Mouse (Mus musculus) CH12.LX (cell line): ENCODE measurements around the gene Hist1h2bg. TPM values are rescaled to one million over a fixed set of nuclear protein-coding genes. Genes with fewer than 3 reads are reported as not detected.

Experiments
- DNase-seq: peaks from one replicate; pipeline ENCODE4 v3.0.0-alpha.2; 2013; ENCODE audit errors: extremely low read depth
- H3K27ac ChIP-seq: 2 replicates; pipeline ENCODE4 v1.5.1; 2012; ENCODE audit warnings: low read depth, mild to moderate bottlenecking, control low read depth, moderate library complexity; ENCODE audit not compliant: insufficient read depth
- H3K27me3 ChIP-seq: replicated peaks from 2 replicates; pipeline ENCODE3; 2012; ENCODE audit warnings: inconsistent platforms
- H3K36me3 ChIP-seq, 2 experiments: replicated peaks in 1 of 2; 2 replicates each; pipeline versions ENCODE3 to v1.6.1; 2012; ENCODE audit warnings: inconsistent platforms in 1 of 2, low read length in 1 of 2, mild to moderate bottlenecking in 1 of 2, mixed read lengths in 1 of 2, moderate library complexity in 1 of 2; ENCODE audit not compliant: control insufficient read depth in 1 of 2, insufficient read depth in 1 of 2
- H3K4me1 ChIP-seq, 2 experiments: 2 replicates each; pipeline ENCODE4 v1.6.1; 2012; ENCODE audit warnings: inconsistent platforms in 1 of 2, moderate library complexity in 1 of 2; ENCODE audit not compliant: insufficient read depth in 2 of 2, control insufficient read depth in 1 of 2
- H3K4me2 ChIP-seq: 2 replicates; pipeline ENCODE4 v1.6.1; 2012; ENCODE audit warnings: low read depth, mild to moderate bottlenecking, control low read depth; ENCODE audit not compliant: poor library complexity, insufficient read depth, severe bottlenecking
- H3K4me3 ChIP-seq, 3 experiments: fragments of 150-350 bp in 1 of 3; sonication (generic) in 1 of 3; replicated peaks in 1 of 3; 2 replicates each; pipeline versions ENCODE3 to v1.5.1; 2011 to 2012; ENCODE audit warnings: low read depth in 2 of 3, low read length in 2 of 3, mild to moderate bottlenecking in 2 of 3, moderate library complexity in 2 of 3, control low read depth in 1 of 3, improper control_type of control experiment in 1 of 3, inconsistent platforms in 1 of 3, mixed read lengths in 1 of 3; ENCODE audit not compliant: poor library complexity in 1 of 3
- H3K79me2 ChIP-seq: replicated peaks from 2 replicates; pipeline ENCODE4 v1.6.1; 2012; ENCODE audit warnings: mild to moderate bottlenecking, moderate library complexity; ENCODE audit not compliant: control insufficient read depth, poor library complexity, insufficient read depth, severe bottlenecking; ENCODE audit errors: extremely low read depth
- H3K9ac ChIP-seq: 2 replicates; pipeline ENCODE4 v1.6.1; 2012; ENCODE audit warnings: low read depth, mild to moderate bottlenecking, control low read depth, moderate library complexity; ENCODE audit not compliant: insufficient read depth
- H3K9me3 ChIP-seq: replicated peaks from 2 replicates; pipeline ENCODE3; 2012; ENCODE audit warnings: low read length, inconsistent platforms, mixed read lengths
- BHLHE40 ChIP-seq: IDR thresholded peaks from 2 replicates; pipeline ENCODE4 v1.6.1; 2011; ENCODE audit warnings: mild to moderate bottlenecking, low read depth, low read length, improper control_type of control experiment
- CHD1 ChIP-seq: IDR thresholded peaks from 2 replicates; pipeline ENCODE4 v1.6.1; 2012; ENCODE audit warnings: low read depth, low read length, improper control_type of control experiment, inconsistent platforms
- CHD2 ChIP-seq: IDR thresholded peaks from 2 replicates; pipeline ENCODE4 v1.6.1; 2011; ENCODE audit warnings: low read length, improper control_type of control experiment
- ELF1 ChIP-seq: IDR thresholded peaks from 2 replicates; pipeline ENCODE4 v1.6.1; 2014; ENCODE audit warnings: low read depth, mild to moderate bottlenecking, inconsistent platforms, low read length, improper control_type of control experiment
- EP300 ChIP-seq: IDR thresholded peaks from 2 replicates; pipeline ENCODE4 v1.6.1; 2011; ENCODE audit warnings: low read length, improper control_type of control experiment
- GABPA ChIP-seq: IDR thresholded peaks from 2 replicates; pipeline ENCODE4 v1.6.1; 2012; ENCODE audit warnings: low read depth, low read length, improper control_type of control experiment, inconsistent platforms; ENCODE audit not compliant: insufficient replicate concordance
- HCFC1 ChIP-seq: IDR thresholded peaks from 2 replicates; pipeline ENCODE4 v1.6.1; 2012; ENCODE audit warnings: low read depth, mild to moderate bottlenecking, inconsistent platforms, low read length, improper control_type of control experiment
- IRF4 ChIP-seq: IDR thresholded peaks from 2 replicates; pipeline ENCODE4 v1.6.1; 2014; ENCODE audit warnings: low read depth, mild to moderate bottlenecking, inconsistent platforms, low read length, improper control_type of control experiment
- JUN ChIP-seq: IDR thresholded peaks from 2 replicates; pipeline ENCODE4 v1.6.1; 2011; ENCODE audit warnings: low read depth, mild to moderate bottlenecking, low read length, improper control_type of control experiment, moderate library complexity; ENCODE audit not compliant: insufficient read depth
- JUND ChIP-seq: conservative IDR thresholded peaks from 2 replicates; pipeline ENCODE4 v1.6.1; 2011; ENCODE audit warnings: low read depth, low read length, improper control_type of control experiment
- KAT2A ChIP-seq: IDR thresholded peaks from 2 replicates; pipeline ENCODE4 v1.6.1; 2012; ENCODE audit warnings: low read length, improper control_type of control experiment, inconsistent platforms; ENCODE audit not compliant: insufficient replicate concordance
- MAFK ChIP-seq: IDR thresholded peaks from 2 replicates; pipeline ENCODE4 v1.6.1; 2011; ENCODE audit warnings: low read length, improper control_type of control experiment; ENCODE audit not compliant: insufficient replicate concordance
- MAZ ChIP-seq: IDR thresholded peaks from 2 replicates; pipeline ENCODE4 v1.6.1; 2012; ENCODE audit warnings: low read depth, mild to moderate bottlenecking, inconsistent platforms, low read length, improper control_type of control experiment, moderate library complexity
- MEF2A ChIP-seq: IDR thresholded peaks from 2 replicates; pipeline ENCODE4 v1.6.1; 2014; ENCODE audit warnings: low read depth, mild to moderate bottlenecking, inconsistent platforms, low read length, improper control_type of control experiment, borderline replicate concordance
- MXI1 ChIP-seq: IDR thresholded peaks from 2 replicates; pipeline ENCODE4 v1.6.1; 2011; ENCODE audit warnings: mild to moderate bottlenecking, low read depth, low read length, improper control_type of control experiment
- MYC ChIP-seq: IDR thresholded peaks from 2 replicates; pipeline ENCODE4 v1.6.1; 2011; ENCODE audit warnings: low read depth, mild to moderate bottlenecking, improper control_type of control experiment, low read length
- NELFE ChIP-seq: IDR thresholded peaks from 2 replicates; pipeline ENCODE4 v1.6.1; 2011; ENCODE audit warnings: low read depth, low read length, improper control_type of control experiment
- NRF1 ChIP-seq: IDR thresholded peaks from 2 replicates; pipeline ENCODE4 v1.6.1; 2014; ENCODE audit warnings: low read depth, mild to moderate bottlenecking, inconsistent platforms, low read length, improper control_type of control experiment, moderate library complexity
- PAX5 ChIP-seq: IDR thresholded peaks from 2 replicates; pipeline ENCODE4 v1.6.1; 2012; ENCODE audit warnings: low read length, inconsistent platforms, mixed read lengths
- POLR2A ChIP-seq: IDR thresholded peaks from 2 replicates; pipeline ENCODE4 v1.6.1; 2011; ENCODE audit warnings: low read depth, mild to moderate bottlenecking, improper control_type of control experiment, low read length
- SIN3A ChIP-seq: IDR thresholded peaks from 2 replicates; pipeline ENCODE4 v1.6.1; 2012; ENCODE audit warnings: low read length, improper control_type of control experiment, inconsistent platforms
- TCF12 ChIP-seq: IDR thresholded peaks from 2 replicates; pipeline ENCODE4 v1.6.1; 2014; ENCODE audit warnings: low read depth, mild to moderate bottlenecking, inconsistent platforms, low read length, improper control_type of control experiment
- UBTF ChIP-seq: IDR thresholded peaks from 2 replicates; pipeline ENCODE4 v1.6.1; 2012; ENCODE audit warnings: low read depth, mild to moderate bottlenecking, inconsistent platforms, low read length, improper control_type of control experiment, moderate library complexity
- USF1 ChIP-seq: IDR thresholded peaks from 2 replicates; pipeline ENCODE4 v1.6.1; 2014; ENCODE audit warnings: low read depth, mild to moderate bottlenecking, inconsistent platforms, low read length, improper control_type of control experiment
- USF2 ChIP-seq: conservative IDR thresholded peaks from 2 replicates; pipeline ENCODE4 v1.6.1; 2011; ENCODE audit warnings: low read depth, low read length, improper control_type of control experiment
- ZKSCAN1 ChIP-seq: IDR thresholded peaks from 2 replicates; pipeline ENCODE4 v1.6.1; 2012; ENCODE audit warnings: low read depth, inconsistent platforms, low read length, improper control_type of control experiment, borderline replicate concordance
- ZMIZ1 ChIP-seq: IDR thresholded peaks from 2 replicates; pipeline ENCODE4 v1.6.1; 2012; ENCODE audit warnings: low read depth, mild to moderate bottlenecking, inconsistent platforms, low read length, improper control_type of control experiment
- ZNF384 ChIP-seq: IDR thresholded peaks from 2 replicates; pipeline ENCODE4 v1.6.1; 2012; ENCODE audit warnings: low read depth, low read length, improper control_type of control experiment, inconsistent platforms
- dilution Hi-C: fragments of 300-500 bp; cut with MboI; formaldehyde crosslinking; loops from 2 replicates; pipeline ENCODE4 v1.14.3; 2020; ENCODE audit warnings: low sequenced_read_pairs; ENCODE audit not compliant: extremely low pct_unique_long_range_greater_than_20kb, extremely low pct_ligation_motif_present
- in situ Hi-C: fragments of 300-500 bp; cut with MboI; formaldehyde crosslinking; loops from 3 replicates; pipeline ENCODE4 v1.14.3; 2019; ENCODE audit warnings: low sequenced_read_pairs, low pct_ligation_motif_present, low pct_unique_long_range_greater_than_20kb, mixed read lengths
- polyA plus RNA-seq: library from polyadenylated mRNA; unstranded; fragments of >175 nt; gene quantifications from 2 replicates; pipeline ENCODE4 v1.2.1, GENCODE M21; 2012; ENCODE audit warnings: low read depth; ENCODE audit not compliant: insufficient read length
- total RNA-seq, 2 experiments: library from RNA; depleted of rRNA; stranded (reverse); fragments of 300-350 nt in 1 of 2; fragments of >200 nt in 1 of 2; gene quantifications; 2 replicates each; pipeline ENCODE4 v1.2.3; 2012 to 2014

The Hist1h2bg gene
- total and polyA plus RNA-seq, 3 experiments, result 9.4 to 3,252 (median 136) TPM

GRCm38 (mm10) chr13:23620056-23620732 is 49.0 kb downstream of the Hist1h2bg start:
- Histone ChIP-seq H3K27me3 (no peaks in the 10 kb centered on the region), H3K27ac (peak overlapping the region; percentile 98), H3K9ac (peak overlapping the region; percentile 96), H3K79me2 (peaks cover 8% of the 10 kb centered on the region; the same call in 1 of the 2 replicates), H3K9me3 (no peaks in the 10 kb centered on the region), H3K4me1 (peaks cover 4 to 16% of the 10 kb centered on the region in 2 experiments), H3K4me3 (peak overlapping the region; percentile 55 to 70 (median 61)), H3K36me3 (peaks cover 0 to 4% of the 10 kb centered on the region in 2 experiments), H3K4me2 (peak overlapping the region; percentile 91)
- peak; percentile 33; the same call in 1 of the 2 replicates for TF ChIP-seq MXI1
- no peak for TF ChIP-seq USF2
- TF ChIP-seq HCFC1, result no peak
- no peak for TF ChIP-seq BHLHE40
- peak; percentile 12; the same call in 1 of the 2 replicates for TF ChIP-seq SIN3A
- no peak for TF ChIP-seq KAT2A
- TF ChIP-seq GABPA, result no peak
- 0 out of 2 replicates have a peak, but pooled peaks have one; percentile 25 for TF ChIP-seq MYC
- in situ Hi-C loops (no loop called here), dilution Hi-C loops (no loop called here)
- DNase-seq, result peak; percentile 42

DNA sequence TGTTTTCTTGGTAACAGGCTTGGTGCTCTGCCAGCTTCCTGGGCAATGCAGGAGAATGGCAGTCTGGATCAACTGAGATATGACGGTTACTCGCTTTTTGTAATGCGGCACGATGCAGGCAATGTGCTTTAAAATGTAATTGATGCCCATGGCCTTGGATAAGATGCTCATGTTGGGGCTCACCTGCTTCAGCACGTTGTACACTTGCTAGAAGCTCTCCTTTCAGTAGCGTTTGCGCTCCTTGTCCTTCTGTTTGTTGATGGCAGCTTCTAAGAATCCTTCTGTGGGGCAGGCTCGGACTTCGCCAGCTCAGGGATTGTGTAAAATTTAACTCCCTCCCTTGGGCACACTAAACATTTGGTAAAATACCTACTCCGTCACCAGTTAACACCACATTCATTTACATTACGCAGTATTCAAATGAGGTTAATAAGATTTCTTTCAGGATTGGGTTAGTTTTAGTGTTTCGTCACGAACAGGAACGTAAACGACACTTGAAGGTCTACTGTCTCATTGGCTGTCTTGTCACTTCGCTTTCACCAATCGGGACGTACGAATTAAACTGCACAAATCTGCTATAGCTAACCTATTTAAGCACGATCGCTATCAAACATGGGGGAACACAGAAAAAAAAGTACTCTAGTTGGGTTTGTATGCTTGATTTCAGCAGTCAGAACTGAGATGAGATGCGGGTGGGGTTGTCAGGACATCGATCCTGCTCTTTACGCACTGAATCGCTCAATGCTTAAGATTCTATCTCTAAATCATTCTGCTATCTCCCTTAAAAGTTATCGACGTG is 49.7 kb downstream of the Hist1h2bg start, which contains the start of gene Hist1h2be:
Gene Hist1h2be (minus strand): TSS at position 392 of the 799 bp plus-strand sequence.
- Histone ChIP-seq H3K79me2 (peaks cover 8% of the 10 kb centered on the region; the same call in 1 of the 2 replicates), H3K9ac (peak within 1 kb of the TSS; percentile 96), H3K27ac (peak within 1 kb of the TSS; percentile 98), H3K4me2 (peak within 1 kb of the TSS; percentile 91), H3K27me3 (no peaks in the 10 kb centered on the region), H3K4me1 (peaks cover 0 to 12% of the 10 kb centered on the region in 2 experiments; a peak in 3 of 4 replicates), H3K36me3 (no peaks in the 10 kb centered on the region), H3K9me3 (no peaks in the 10 kb centered on the region), H3K4me3 (peak within 1 kb of the TSS; percentile 55 to 70 (median 61))
- in situ Hi-C loops, result no loop called here
- peak; percentile 96 for DNase-seq
- dilution Hi-C loops, result no loop called here
- peak; percentile 49 for TF ChIP-seq MYC
- TF ChIP-seq PAX5, result no peak
- peak; percentile 17; the same call in 1 of the 2 replicates for TF ChIP-seq JUND
- TF ChIP-seq NELFE, result no peak; the same call in 1 of the 2 replicates
- TF ChIP-seq ZNF384, result peak; percentile 74
- no peak; the same call in 1 of the 2 replicates for TF ChIP-seq USF2
- TF ChIP-seq MAFK, result no peak
- no peak; the same call in 1 of the 2 replicates for TF ChIP-seq SIN3A
- no peak for TF ChIP-seq ELF1
- TF ChIP-seq KAT2A, result no peak
- TF ChIP-seq ZKSCAN1, result no peak
- no peak for TF ChIP-seq IRF4
- peak; percentile 48 for TF ChIP-seq TCF12
- TF ChIP-seq CHD2, result no peak
- TF ChIP-seq EP300, result no peak
- no peak for TF ChIP-seq ZMIZ1
- no peak for TF ChIP-seq USF1
- no peak for TF ChIP-seq MAZ
- TF ChIP-seq NRF1, result no peak
- no peak for TF ChIP-seq CHD1
- TF ChIP-seq UBTF, result no peak
- no peak; the same call in 1 of the 2 replicates for TF ChIP-seq POLR2A
- 0 out of 2 replicates have a peak, but pooled peaks have one; percentile 0 for TF ChIP-seq MEF2A
- TF ChIP-seq MXI1, result no peak
- no peak for TF ChIP-seq JUN
